Mouse (Mus musculus): ENCODE results near the gene Aldh5a1. TPM values are rescaled to one million over a fixed set of nuclear protein-coding genes. Genes with fewer than 3 reads are reported as not detected.

Gene Aldh5a1
- polyA plus RNA-seq, 1 experiment from 2014 or later, result 9.1 TPM

GRCm38 (mm10) chr13:24960084-24960483 lies 22.6 kb upstream of the Aldh5a1 start:
- Histone ChIP-seq H3K4me3 (ENCODE audit: low read depth, low read length) (no peak overlapping the region), H3K4me1 (ENCODE audit: control insufficient read depth, insufficient read depth, low read length) (no peaks in the 10 kb centered on the region), H3K36me3 (ENCODE audit: control insufficient read depth, insufficient read depth, low read length) (no peaks in the 10 kb centered on the region), H3K27ac (ENCODE audit: low read depth, low read length) (no peak overlapping the region), H3K27me3 (ENCODE audit: control insufficient read depth, insufficient read depth, low read length) (no peaks in the 10 kb centered on the region), H3K9ac (ENCODE audit: low read length) (no peak overlapping the region), H3K9me3 (ENCODE audit: control insufficient read depth, low read length) (no peaks in the 10 kb centered on the region), H3K4me2 (no peak overlapping the region)
- WGBS, result 85% methylated on average over 3 of the region's 3 CpGs
- ATAC-seq (ENCODE audit: low FRiP score) (no peak), DNase-seq (ENCODE audit: low spot score, missing footprints) (no peak)

GRCm38 (mm10) chr13:24958671-24959070 lies 21.2 kb upstream of the Aldh5a1 start:
- no peak overlapping the region for H3K4me2 ChIP-seq

GRCm38 (mm10) chr13:24955500-24955899 lies 18.0 kb upstream of the Aldh5a1 start:
- H3K4me2 ChIP-seq, result no peak overlapping the region
- ATAC-seq (ENCODE audit: low FRiP score) (no peak), DNase-seq (ENCODE audit: low spot score, missing footprints) (no peak)
- no peak overlapping the region for H3K4me3 ChIP-seq (ENCODE audit: low read depth, low read length)
- no peak overlapping the region for H3K9ac ChIP-seq (ENCODE audit: low read length)
- no peaks in the 10 kb centered on the region for H3K27me3 ChIP-seq (ENCODE audit: control insufficient read depth, insufficient read depth, low read length)
- no peaks in the 10 kb centered on the region for H3K9me3 ChIP-seq (ENCODE audit: control insufficient read depth, low read length)
- H3K4me1 ChIP-seq (ENCODE audit: control insufficient read depth, insufficient read depth, low read length), result no peaks in the 10 kb centered on the region
- no peak overlapping the region for H3K27ac ChIP-seq (ENCODE audit: low read depth, low read length)
- H3K36me3 ChIP-seq (ENCODE audit: control insufficient read depth, insufficient read depth, low read length), result no peaks in the 10 kb centered on the region
- WGBS, result 25% methylated on average over 10 of the region's 10 CpGs

More at GRCm38 (mm10) chr13:24958671-24959070, 21.2 kb upstream of the Aldh5a1 start:
- DNase-seq (ENCODE audit: low spot score, missing footprints), result no peak
- no peak overlapping the region for H3K27ac ChIP-seq (ENCODE audit: low read depth, low read length)
- H3K36me3 ChIP-seq (ENCODE audit: control insufficient read depth, insufficient read depth, low read length), result no peaks in the 10 kb centered on the region
- no peaks in the 10 kb centered on the region for H3K9me3 ChIP-seq (ENCODE audit: control insufficient read depth, low read length)
- no peaks in the 10 kb centered on the region for H3K4me1 ChIP-seq (ENCODE audit: control insufficient read depth, insufficient read depth, low read length)
- ATAC-seq (ENCODE audit: low FRiP score), result no peak
- 93% methylated on average over 11 of the region's 11 CpGs for WGBS
- no peaks in the 10 kb centered on the region for H3K27me3 ChIP-seq (ENCODE audit: control insufficient read depth, insufficient read depth, low read length)
- no peak overlapping the region for H3K9ac ChIP-seq (ENCODE audit: low read length)
- no peak overlapping the region for H3K4me3 ChIP-seq (ENCODE audit: low read depth, low read length)

GRCm38 (mm10) chr13:24955091-24955490 lies 17.6 kb upstream of the Aldh5a1 start:
- Histone ChIP-seq H3K27ac (ENCODE audit: low read depth, low read length) (no peak overlapping the region), H3K9me3 (ENCODE audit: control insufficient read depth, low read length) (no peaks in the 10 kb centered on the region), H3K4me1 (ENCODE audit: control insufficient read depth, insufficient read depth, low read length) (no peaks in the 10 kb centered on the region), H3K4me2 (no peak overlapping the region), H3K36me3 (ENCODE audit: control insufficient read depth, insufficient read depth, low read length) (no peaks in the 10 kb centered on the region), H3K4me3 (ENCODE audit: low read depth, low read length) (no peak overlapping the region), H3K27me3 (ENCODE audit: control insufficient read depth, insufficient read depth, low read length) (no peaks in the 10 kb centered on the region), H3K9ac (ENCODE audit: low read length) (no peak overlapping the region)
- WGBS, result 58% methylated on average over 11 of the region's 11 CpGs
- DNase-seq (ENCODE audit: low spot score, missing footprints) (no peak), ATAC-seq (ENCODE audit: low FRiP score) (no peak)

GRCm38 (mm10) chr13:24952659-24953058 lies 15.2 kb upstream of the Aldh5a1 start:
- Histone ChIP-seq H3K4me3 (ENCODE audit: low read depth, low read length) (no peak overlapping the region), H3K36me3 (ENCODE audit: control insufficient read depth, insufficient read depth, low read length) (no peaks in the 10 kb centered on the region), H3K27me3 (ENCODE audit: control insufficient read depth, insufficient read depth, low read length) (no peaks in the 10 kb centered on the region), H3K4me2 (no peak overlapping the region), H3K27ac (ENCODE audit: low read depth, low read length) (no peak overlapping the region), H3K4me1 (ENCODE audit: control insufficient read depth, insufficient read depth, low read length) (no peaks in the 10 kb centered on the region), H3K9me3 (ENCODE audit: control insufficient read depth, low read length) (no peaks in the 10 kb centered on the region), H3K9ac (ENCODE audit: low read length) (no peak overlapping the region)
- no peak for ATAC-seq (ENCODE audit: low FRiP score)
- WGBS, result 90% methylated on average over 7 of the region's 7 CpGs
- no peak for DNase-seq (ENCODE audit: low spot score, missing footprints)

- no peaks in the 10 kb centered on the region for H3K27me3 ChIP-seq (ENCODE audit: control insufficient read depth, insufficient read depth, low read length)
- no peaks in the 10 kb centered on the region for H3K9me3 ChIP-seq (ENCODE audit: control insufficient read depth, low read length)
- no peaks in the 10 kb centered on the region for H3K4me1 ChIP-seq (ENCODE audit: control insufficient read depth, insufficient read depth, low read length)
- no peaks in the 10 kb centered on the region for H3K36me3 ChIP-seq (ENCODE audit: control insufficient read depth, insufficient read depth, low read length)
- no peak overlapping the region for H3K4me3 ChIP-seq (ENCODE audit: low read depth, low read length)
- ATAC-seq (ENCODE audit: low FRiP score), result no peak
- no peak for DNase-seq (ENCODE audit: low spot score, missing footprints)
- WGBS, result 88% methylated on average over 6 of the region's 6 CpGs
- H3K9ac ChIP-seq (ENCODE audit: low read length), result no peak overlapping the region
- no peak overlapping the region for H3K27ac ChIP-seq (ENCODE audit: low read depth, low read length)
- no peak overlapping the region for H3K4me2 ChIP-seq
Observed at GRCm38 (mm10) chr13:24948870-24949269, 11.4 kb upstream of the Aldh5a1 start.

GRCm38 (mm10) chr13:24947158-24947557 lies 9.7 kb upstream of the Aldh5a1 start:
- Histone ChIP-seq H3K27ac (ENCODE audit: low read depth, low read length) (no peak overlapping the region), H3K27me3 (ENCODE audit: control insufficient read depth, insufficient read depth, low read length) (no peaks in the 10 kb centered on the region), H3K4me2 (no peak overlapping the region), H3K36me3 (ENCODE audit: control insufficient read depth, insufficient read depth, low read length) (no peaks in the 10 kb centered on the region), H3K4me3 (ENCODE audit: low read depth, low read length) (no peak overlapping the region), H3K9ac (ENCODE audit: low read length) (no peak overlapping the region), H3K9me3 (ENCODE audit: control insufficient read depth, low read length) (no peaks in the 10 kb centered on the region), H3K4me1 (ENCODE audit: control insufficient read depth, insufficient read depth, low read length) (no peaks in the 10 kb centered on the region)
- WGBS, result 89% methylated on average over 5 of the region's 5 CpGs
- ATAC-seq (ENCODE audit: low FRiP score) (no peak), DNase-seq (ENCODE audit: low spot score, missing footprints) (no peak)

- Histone ChIP-seq H3K9ac (ENCODE audit: low read length) (no peak overlapping the region), H3K4me3 (ENCODE audit: low read depth, low read length) (no peak overlapping the region), H3K9me3 (ENCODE audit: control insufficient read depth, low read length) (no peaks in the 10 kb centered on the region), H3K4me2 (no peak overlapping the region), H3K4me1 (ENCODE audit: control insufficient read depth, insufficient read depth, low read length) (no peaks in the 10 kb centered on the region), H3K27ac (ENCODE audit: low read depth, low read length) (no peak overlapping the region), H3K36me3 (ENCODE audit: control insufficient read depth, insufficient read depth, low read length) (no peaks in the 10 kb centered on the region), H3K27me3 (ENCODE audit: control insufficient read depth, insufficient read depth, low read length) (no peaks in the 10 kb centered on the region)
- DNase-seq (ENCODE audit: low spot score, missing footprints) (no peak), ATAC-seq (ENCODE audit: low FRiP score) (no peak)
- 37% methylated on average over 4 of the region's 4 CpGs for WGBS
Observed at GRCm38 (mm10) chr13:24945567-24945966, 8.1 kb upstream of the Aldh5a1 start.

GRCm38 (mm10) chr13:24943303-24943702 lies 5.8 kb upstream of the Aldh5a1 start:
- DNase-seq (ENCODE audit: low spot score, missing footprints), result no peak
- 90% methylated on average over 8 of the region's 8 CpGs for WGBS
- no peak for ATAC-seq (ENCODE audit: low FRiP score)

More at GRCm38 (mm10) chr13:24943303-24943702, 5.8 kb upstream of the Aldh5a1 start:
- Histone ChIP-seq H3K4me1 (ENCODE audit: control insufficient read depth, insufficient read depth, low read length) (no peaks in the 10 kb centered on the region), H3K9ac (ENCODE audit: low read length) (no peak overlapping the region), H3K4me2 (no peak overlapping the region), H3K4me3 (ENCODE audit: low read depth, low read length) (no peak overlapping the region), H3K9me3 (ENCODE audit: control insufficient read depth, low read length) (no peaks in the 10 kb centered on the region), H3K27ac (ENCODE audit: low read depth, low read length) (no peak overlapping the region), H3K27me3 (ENCODE audit: control insufficient read depth, insufficient read depth, low read length) (no peaks in the 10 kb centered on the region; the same call in 1 of the 2 replicates), H3K36me3 (ENCODE audit: control insufficient read depth, insufficient read depth, low read length) (no peaks in the 10 kb centered on the region)

Measured in midbrain, embryonic 11.5 days (tissue).